Mouse (Mus musculus): Measurements from ENCODE around the gene Luc7l. TPM values are rescaled to one million over a fixed set of nuclear protein-coding genes. Genes with fewer than 3 reads are reported as not detected.
"Not testable (repeated sequence)": the region's sequence is repeated elsewhere in the genome, so short reads cannot be mapped to it uniquely, and the experiment has no call there.

Gene Luc7l
- polyA plus RNA-seq, 1 experiment from 2014 or later: 104 TPM

- Histone ChIP-seq H3K9ac (no peak overlapping the region), H3K4me1 (ENCODE audit: insufficient read depth) (no peaks in the 10 kb centered on the region), H3K27ac (ENCODE audit: low read depth) (no peak overlapping the region), H3K27me3 (ENCODE audit: insufficient read depth, low read length) (no peaks in the 10 kb centered on the region), H3K9me3 (ENCODE audit: low read depth, low read length) (no peaks in the 10 kb centered on the region), H3K4me2 (no peak overlapping the region), H3K36me3 (ENCODE audit: insufficient read depth) (peaks cover 90% of the 10 kb centered on the region), H3K4me3 (ENCODE audit: low read depth, low read length) (no peak overlapping the region)
- DNase-seq: no peak
- no peak for TF ChIP-seq CTCF (IDR thresholded peaks at IDR 0.05; ENCODE audit: low read depth)
- ATAC-seq (ENCODE audit: insufficient read depth): no peak
- 86% methylated on average over 3 of the region's 3 CpGs for WGBS
Observed at GRCm38 (mm10) chr17:26272586-26272985, 19.9 kb downstream of the Luc7l start.

- no peak overlapping the region for H3K9ac ChIP-seq
- ATAC-seq (ENCODE audit: insufficient read depth) (no peak), DNase-seq (no peak)
- no peaks in the 10 kb centered on the region for H3K9me3 ChIP-seq (ENCODE audit: low read depth, low read length)
- peaks cover 93% of the 10 kb centered on the region for H3K36me3 ChIP-seq (ENCODE audit: insufficient read depth)
- no peak overlapping the region for H3K4me3 ChIP-seq (ENCODE audit: low read depth, low read length)
- H3K27ac ChIP-seq (ENCODE audit: low read depth): no peak overlapping the region
- H3K4me2 ChIP-seq: no peak overlapping the region
- TF ChIP-seq CTCF (IDR thresholded peaks at IDR 0.05; ENCODE audit: low read depth): no peak
- H3K4me1 ChIP-seq (ENCODE audit: insufficient read depth): no peaks in the 10 kb centered on the region
- WGBS: 83% methylated on average over 13 of the region's 13 CpGs
- no peaks in the 10 kb centered on the region for H3K27me3 ChIP-seq (ENCODE audit: insufficient read depth, low read length)
Observed at GRCm38 (mm10) chr17:26275933-26276332, 23.2 kb downstream of the Luc7l start.

GRCm38 (mm10) chr17:26276711-26277110 is 24.0 kb downstream of the Luc7l start:
- no peaks in the 10 kb centered on the region for H3K4me1 ChIP-seq (ENCODE audit: insufficient read depth)
- no peak for ATAC-seq (ENCODE audit: insufficient read depth)
- H3K36me3 ChIP-seq (ENCODE audit: insufficient read depth): peaks cover 93% of the 10 kb centered on the region
- no peak overlapping the region for H3K9ac ChIP-seq
- 89% methylated on average over 4 of the region's 4 CpGs for WGBS
- TF ChIP-seq CTCF (IDR thresholded peaks at IDR 0.05; ENCODE audit: low read depth): peak; percentile 74
- no peaks in the 10 kb centered on the region for H3K9me3 ChIP-seq (ENCODE audit: low read depth, low read length)
- no peak overlapping the region for H3K4me3 ChIP-seq (ENCODE audit: low read depth, low read length)
- peak; percentile 74 for DNase-seq
- no peak overlapping the region for H3K4me2 ChIP-seq
- H3K27me3 ChIP-seq (ENCODE audit: insufficient read depth, low read length): no peaks in the 10 kb centered on the region
- H3K27ac ChIP-seq (ENCODE audit: low read depth): no peak overlapping the region

- TF ChIP-seq CTCF (IDR thresholded peaks at IDR 0.05; ENCODE audit: low read depth): no peak
- Histone ChIP-seq H3K27ac (ENCODE audit: low read depth) (no peak overlapping the region), H3K36me3 (ENCODE audit: insufficient read depth) (peaks cover 68% of the 10 kb centered on the region), H3K9me3 (ENCODE audit: low read depth, low read length) (no peaks in the 10 kb centered on the region; the same call in 1 of the 2 replicates), H3K4me3 (ENCODE audit: low read depth, low read length) (no peak overlapping the region), H3K9ac (no peak overlapping the region), H3K27me3 (ENCODE audit: insufficient read depth, low read length) (no peaks in the 10 kb centered on the region), H3K4me2 (no peak overlapping the region), H3K4me1 (ENCODE audit: insufficient read depth) (no peaks in the 10 kb centered on the region)
- WGBS: 71% methylated on average over 8 of the region's 8 CpGs
- ATAC-seq (ENCODE audit: insufficient read depth) (no peak), DNase-seq (no peak)
Observed at GRCm38 (mm10) chr17:26286199-26286955, 33.7 kb downstream of the Luc7l start.

DNA sequence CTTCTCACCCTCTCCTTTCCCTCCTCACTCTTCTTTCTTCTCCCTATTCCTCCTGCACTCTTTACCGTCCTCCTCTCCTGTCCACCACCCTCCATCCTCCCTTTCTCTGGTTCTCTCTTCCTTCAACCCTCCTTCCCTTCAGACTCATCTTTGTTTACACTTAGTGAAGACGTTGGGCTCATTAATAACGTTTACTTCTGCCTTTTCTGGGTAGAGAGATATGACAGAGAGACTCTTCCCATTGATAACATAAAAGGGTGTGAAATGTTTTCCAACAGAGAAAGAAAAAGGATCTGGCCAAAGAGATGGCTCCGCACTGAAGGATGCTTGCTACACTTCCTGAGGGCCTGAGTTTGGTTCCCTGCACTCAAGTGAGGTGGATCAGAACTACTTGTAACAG is 36.8 kb downstream of the Luc7l start:
- 64% methylated on average over 4 of the region's 4 CpGs for whole genome bisulfite sequencing
- no peaks in the 10 kb centered on the region for H3K4me1 ChIP-seq (ENCODE audit: insufficient read depth)
- no peaks in the 10 kb centered on the region; the same call in 1 of the 2 replicates for H3K9me3 ChIP-seq (ENCODE audit: low read depth, low read length)
- H3K27ac ChIP-seq (ENCODE audit: low read depth): no peak overlapping the region
- H3K27me3 ChIP-seq (ENCODE audit: insufficient read depth, low read length): no peaks in the 10 kb centered on the region
- peaks cover 37% of the 10 kb centered on the region for H3K36me3 ChIP-seq (ENCODE audit: insufficient read depth)
- DNase-seq (no peak), ATAC-seq (ENCODE audit: insufficient read depth) (no peak)
- H3K4me3 ChIP-seq (ENCODE audit: low read depth, low read length): no peak overlapping the region
- no peak overlapping the region for H3K9ac ChIP-seq
- TF ChIP-seq CTCF (IDR thresholded peaks at IDR 0.05; ENCODE audit: low read depth): no peak
- H3K4me2 ChIP-seq: no peak overlapping the region

GRCm38 (mm10) chr17:26298318-26298717 is 45.6 kb downstream of the Luc7l start:
- H3K4me3 ChIP-seq (ENCODE audit: low read depth, low read length); H3K4me1 ChIP-seq (ENCODE audit: insufficient read depth); H3K4me2 ChIP-seq; DNase-seq; H3K9ac ChIP-seq; H3K36me3 ChIP-seq (ENCODE audit: insufficient read depth); H3K27me3 ChIP-seq (ENCODE audit: insufficient read depth, low read length); ATAC-seq (ENCODE audit: insufficient read depth); H3K9me3 ChIP-seq (ENCODE audit: low read depth, low read length); H3K27ac ChIP-seq (ENCODE audit: low read depth): not testable (repeated sequence)
- WGBS: 83% methylated on average over 4 of the region's 4 CpGs

DNA sequence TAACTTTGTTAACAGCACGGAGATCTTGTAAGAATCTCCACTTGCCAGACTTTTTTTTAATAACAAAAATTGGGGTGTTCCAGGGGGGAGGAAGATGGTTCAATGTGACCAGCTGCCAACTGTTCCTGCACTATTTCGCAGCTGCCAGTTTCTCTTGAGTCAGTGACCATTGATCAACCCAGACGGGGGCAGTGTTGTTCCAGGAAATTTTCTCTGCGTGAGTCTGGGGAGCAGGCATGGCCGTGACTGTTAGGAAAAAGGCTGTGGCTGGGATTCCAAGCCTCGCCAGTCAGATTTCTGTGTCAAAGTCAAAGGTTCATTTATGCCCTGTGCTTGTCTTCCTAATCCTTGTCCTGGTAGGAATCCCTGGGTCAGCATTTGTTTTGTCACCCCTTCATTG is 61.6 kb downstream of the Luc7l start:
- Histone ChIP-seq H3K36me3 (ENCODE audit: insufficient read depth) (no peaks in the 10 kb centered on the region), H3K4me1 (ENCODE audit: insufficient read depth) (no peaks in the 10 kb centered on the region), H3K9ac (no peak overlapping the region), H3K4me3 (ENCODE audit: low read depth, low read length) (no peak overlapping the region), H3K27ac (ENCODE audit: low read depth) (no peak overlapping the region), H3K9me3 (ENCODE audit: low read depth, low read length) (no peaks in the 10 kb centered on the region), H3K27me3 (ENCODE audit: insufficient read depth, low read length) (no peaks in the 10 kb centered on the region), H3K4me2 (no peak overlapping the region)
- ATAC-seq (ENCODE audit: insufficient read depth): peak; percentile 60; the same call in 1 of the 2 replicates
- 11% methylated on average over 6 of the region's 6 CpGs for WGBS
- DNase-seq: peak; percentile 95
- TF ChIP-seq CTCF (IDR thresholded peaks at IDR 0.05; ENCODE audit: low read depth): peak; percentile 78
